Mouse (Mus musculus): ENCODE data around the gene Cartpt. TPM values are rescaled to one million over a fixed set of nuclear protein-coding genes. Genes with fewer than 3 reads are reported as not detected.
"Not testable (repeated sequence)": the region's sequence is repeated elsewhere in the genome, so short reads cannot be mapped to it uniquely, and the experiment has no call there.

Cartpt gene
- total and polyA plus RNA-seq, 3 experiments = 0.33 TPM; not detected in 2

DNA sequence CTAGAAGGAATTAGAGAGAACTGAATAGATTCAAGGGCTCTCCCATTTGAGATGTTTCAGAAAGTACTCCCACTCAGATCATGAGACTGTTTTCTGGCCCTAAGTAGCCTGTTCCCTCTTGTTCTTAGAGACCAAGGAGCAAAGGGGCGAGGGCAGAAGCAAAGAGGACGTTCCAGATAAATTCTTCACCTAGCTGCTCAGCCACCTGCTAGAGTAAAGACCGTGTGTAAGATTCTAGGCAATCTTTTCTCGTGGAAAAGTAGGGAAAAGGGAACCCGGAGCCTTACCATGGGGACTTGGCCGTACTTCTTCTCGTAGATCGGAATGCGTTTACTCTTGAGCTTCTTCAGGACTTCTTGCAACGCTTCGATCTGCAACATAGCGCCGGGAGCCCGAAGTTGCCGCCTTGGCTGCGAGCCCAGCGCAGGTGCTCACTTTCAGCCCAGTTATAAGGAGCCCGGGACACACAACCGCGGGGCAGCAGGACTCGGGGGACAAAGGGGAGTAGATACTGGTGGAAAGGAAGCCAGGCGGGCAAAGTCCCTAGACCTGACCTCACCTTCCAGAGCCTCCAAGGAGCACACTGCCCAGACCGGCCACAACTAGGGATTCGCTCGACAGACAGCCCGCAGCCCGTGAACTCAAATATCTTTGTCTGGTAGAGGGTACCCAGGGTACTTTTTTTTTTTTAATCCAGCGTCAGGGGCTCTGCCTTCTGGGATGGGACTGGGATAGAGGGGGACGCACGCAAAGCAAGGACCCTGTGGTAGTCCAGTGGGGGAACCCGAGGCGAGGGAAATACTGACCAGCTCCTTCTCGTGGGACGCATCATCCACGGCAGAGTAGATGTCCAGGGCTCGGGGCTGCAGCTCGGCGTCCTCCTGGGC is 978 bp downstream of the Cartpt start:
- TF ChIP-seq CTCF (IDR thresholded peaks at IDR 0.05; ENCODE audit: low read depth, low read length) (no peak), POLR2AphosphoS5 (IDR thresholded peaks at IDR 0.05; ENCODE audit: insufficient replicate concordance, low read depth, low read length) (no peak), GATA1 (IDR thresholded peaks at IDR 0.05; ENCODE audit: borderline replicate concordance, low read length) (no peak), GATA2 (IDR thresholded peaks at IDR 0.05; ENCODE audit: borderline replicate concordance, low read depth, low read length) (no peak), TAL1 (conservative IDR thresholded peaks at IDR 0.05; ENCODE audit: low read depth, low read length) (no peak)
- H3K4me3 ChIP-seq (ENCODE audit: low read depth, low read length) = no peak overlapping the region
- H3K9me3 ChIP-seq (replicated peaks) = peaks cover 7% of the 10 kb centered on the region
- no peak for DNase-seq (ENCODE audit: low spot score)
- no peak for ATAC-seq (ENCODE audit: extremely low read depth, insufficient number of reproducible peaks, low FRiP score, poor library complexity, severe bottlenecking)
- H3K4me1 ChIP-seq (ENCODE audit: insufficient read depth, low read depth, low read length) = no peaks in the 10 kb centered on the region
- H3K27me3 ChIP-seq (ENCODE audit: insufficient read depth, low read length) = no peaks in the 10 kb centered on the region; the same call in 1 of the 2 replicates
- no peaks in the 10 kb centered on the region for H3K36me3 ChIP-seq (replicated peaks)

DNA sequence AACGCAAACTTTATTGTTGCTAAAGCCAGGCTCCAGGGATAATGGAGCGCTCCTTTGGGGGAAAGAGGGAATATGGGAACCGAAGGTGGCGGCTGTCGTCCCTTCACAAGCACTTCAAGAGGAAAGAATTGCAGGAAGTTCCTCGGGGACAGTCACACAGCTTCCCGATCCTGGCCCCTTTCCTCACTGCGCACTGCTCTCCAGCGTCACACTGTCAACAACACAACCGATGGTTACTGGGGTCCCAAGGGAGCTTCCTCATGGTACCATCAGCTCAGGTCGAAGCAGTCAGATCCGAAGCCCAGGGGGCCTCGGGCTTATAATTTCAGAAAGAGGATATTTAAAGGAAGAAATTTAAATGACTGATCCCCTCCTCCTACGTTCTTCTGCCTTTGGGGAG is 2.1 kb downstream of the Cartpt start:
- no peak for ATAC-seq (ENCODE audit: extremely low read depth, insufficient number of reproducible peaks, low FRiP score, poor library complexity, severe bottlenecking)
- Histone ChIP-seq H3K9me3 (replicated peaks) (peaks cover 7% of the 10 kb centered on the region), H3K4me3 (ENCODE audit: low read depth, low read length) (no peak overlapping the region), H3K4me1 (ENCODE audit: insufficient read depth, low read depth, low read length) (no peaks in the 10 kb centered on the region), H3K36me3 (replicated peaks) (no peaks in the 10 kb centered on the region), H3K27me3 (ENCODE audit: insufficient read depth, low read length) (no peaks in the 10 kb centered on the region; the same call in 1 of the 2 replicates)
- DNase-seq (ENCODE audit: low spot score) = no peak
- TF ChIP-seq CTCF (IDR thresholded peaks at IDR 0.05; ENCODE audit: low read depth, low read length) (no peak), GATA2 (IDR thresholded peaks at IDR 0.05; ENCODE audit: borderline replicate concordance, low read depth, low read length) (no peak), POLR2AphosphoS5 (IDR thresholded peaks at IDR 0.05; ENCODE audit: insufficient replicate concordance, low read depth, low read length) (no peak), TAL1 (conservative IDR thresholded peaks at IDR 0.05; ENCODE audit: low read depth, low read length) (no peak), GATA1 (IDR thresholded peaks at IDR 0.05; ENCODE audit: borderline replicate concordance, low read length) (no peak)

- DNase-seq (ENCODE audit: low spot score) (no peak), ATAC-seq (ENCODE audit: extremely low read depth, insufficient number of reproducible peaks, low FRiP score, poor library complexity, severe bottlenecking) (no peak)
- H3K4me1 ChIP-seq (ENCODE audit: insufficient read depth, low read depth, low read length) = no peaks in the 10 kb centered on the region
- peaks cover 4% of the 10 kb centered on the region; the same call in 1 of the 2 replicates for H3K9me3 ChIP-seq (replicated peaks)
- H3K36me3 ChIP-seq (replicated peaks) = no peaks in the 10 kb centered on the region
- 0 out of 2 replicates have a peak, but pooled peaks cover under 1% of the 10 kb centered on the region for H3K27me3 ChIP-seq (ENCODE audit: insufficient read depth, low read length)
- no peak for TF ChIP-seq POLR2AphosphoS5 (IDR thresholded peaks at IDR 0.05; ENCODE audit: insufficient replicate concordance, low read depth, low read length)
- no peak for TF ChIP-seq GATA2 (IDR thresholded peaks at IDR 0.05; ENCODE audit: borderline replicate concordance, low read depth, low read length)
- no peak for TF ChIP-seq TAL1 (conservative IDR thresholded peaks at IDR 0.05; ENCODE audit: low read depth, low read length)
- H3K4me3 ChIP-seq (ENCODE audit: low read depth, low read length) = no peak overlapping the region
Observed at GRCm38 (mm10) chr13:99885636-99886035, 15.3 kb downstream of the Cartpt start.

GRCm38 (mm10) chr13:99881774-99882173 is 19.1 kb downstream of the Cartpt start:
- H3K9me3 ChIP-seq (replicated peaks); DNase-seq (ENCODE audit: low spot score); H3K4me1 ChIP-seq (ENCODE audit: insufficient read depth, low read depth, low read length); H3K27me3 ChIP-seq (ENCODE audit: insufficient read depth, low read length); ATAC-seq (ENCODE audit: extremely low read depth, insufficient number of reproducible peaks, low FRiP score, poor library complexity, severe bottlenecking); H3K4me3 ChIP-seq (ENCODE audit: low read depth, low read length); H3K36me3 ChIP-seq (replicated peaks): not testable (repeated sequence)

- Histone ChIP-seq H3K36me3 (replicated peaks) (no peaks in the 10 kb centered on the region), H3K4me3 (ENCODE audit: low read depth, low read length) (no peak overlapping the region), H3K4me1 (ENCODE audit: insufficient read depth, low read depth, low read length) (no peaks in the 10 kb centered on the region), H3K9me3 (replicated peaks) (peaks cover 4% of the 10 kb centered on the region; the same call in 1 of the 2 replicates), H3K27me3 (ENCODE audit: insufficient read depth, low read length) (0 out of 2 replicates have a peak, but pooled peaks cover 5% of the 10 kb centered on the region)
- TF ChIP-seq GATA1 (IDR thresholded peaks at IDR 0.05; ENCODE audit: borderline replicate concordance, low read length) = no peak
- no peak for TF ChIP-seq TAL1 (conservative IDR thresholded peaks at IDR 0.05; ENCODE audit: low read depth, low read length)
- no peak for TF ChIP-seq CTCF (IDR thresholded peaks at IDR 0.05; ENCODE audit: low read depth, low read length)
- no peak for TF ChIP-seq POLR2AphosphoS5 (IDR thresholded peaks at IDR 0.05; ENCODE audit: insufficient replicate concordance, low read depth, low read length)
- no peak for TF ChIP-seq GATA2 (IDR thresholded peaks at IDR 0.05; ENCODE audit: borderline replicate concordance, low read depth, low read length)
- ATAC-seq (ENCODE audit: extremely low read depth, insufficient number of reproducible peaks, low FRiP score, poor library complexity, severe bottlenecking) = no peak
- DNase-seq (ENCODE audit: low spot score) = no peak
Observed at GRCm38 (mm10) chr13:99879696-99880095, 21.2 kb downstream of the Cartpt start.

DNA sequence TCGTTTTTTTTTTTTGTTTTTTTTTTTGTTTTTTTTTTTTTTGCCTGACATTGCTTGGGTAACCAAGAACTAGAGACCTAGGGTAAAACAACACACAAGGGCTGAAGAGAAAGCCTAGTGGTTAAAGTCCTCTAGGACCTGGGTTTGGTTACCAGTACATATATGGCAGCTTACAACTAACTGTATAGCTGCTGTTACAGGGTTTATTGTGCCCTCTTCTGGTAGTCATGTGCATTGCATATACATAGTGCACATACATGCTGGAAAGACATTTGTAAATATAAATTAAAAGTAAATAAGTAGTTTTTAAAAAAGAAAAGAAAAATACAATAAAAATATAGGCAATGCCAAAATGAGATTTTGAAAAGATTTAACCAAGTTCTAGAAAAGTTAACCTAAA is 28.8 kb downstream of the Cartpt start:
- Histone ChIP-seq H3K4me3 (ENCODE audit: low read depth, low read length) (no peak overlapping the region), H3K27me3 (ENCODE audit: insufficient read depth, low read length) (0 out of 2 replicates have a peak, but pooled peaks cover 5% of the 10 kb centered on the region), H3K9me3 (replicated peaks) (peaks cover 13% of the 10 kb centered on the region), H3K4me1 (ENCODE audit: insufficient read depth, low read depth, low read length) (no peaks in the 10 kb centered on the region), H3K36me3 (replicated peaks) (no peaks in the 10 kb centered on the region)
- ATAC-seq (ENCODE audit: extremely low read depth, insufficient number of reproducible peaks, low FRiP score, poor library complexity, severe bottlenecking) = no peak
- DNase-seq (ENCODE audit: low spot score) = no peak
- TF ChIP-seq POLR2AphosphoS5 (IDR thresholded peaks at IDR 0.05; ENCODE audit: insufficient replicate concordance, low read depth, low read length) = no peak
- no peak for TF ChIP-seq TAL1 (conservative IDR thresholded peaks at IDR 0.05; ENCODE audit: low read depth, low read length)
